Mouse (Mus musculus) lung, postnatal 0 days (tissue): ENCODE data around the gene Olfr1245.

ENCODE experiments used
- CTCF ChIP-seq: IDR thresholded peaks from 2 replicates; pipeline ENCODE4 v1.5.1; 2016; ENCODE audit warnings: antibody characterized with exemption, mild to moderate bottlenecking
- EP300 ChIP-seq: IDR thresholded peaks from 2 replicates; pipeline ENCODE4 v1.6.1; 2016; ENCODE audit warnings: antibody characterized with exemption, mild to moderate bottlenecking, control low read depth

GRCm38 (mm10) chr2:89614030-89614429 is 35.8 kb upstream of the Olfr1245 start, which contains the start of gene Olfr1247:
- no peak for TF ChIP-seq CTCF
- no peak for TF ChIP-seq EP300
